Mouse (Mus musculus): ENCODE measurements at regions not wholly inside any gene's neighbourhood (a gene's known extent, or its start where the extent isn't known, plus 50 kb on each side); places are given as distances from the start of the nearest gene placed in this dataset.

GRCm38 (mm10) chr1:60625698-60626486, 59.0 kb upstream of the Raph1 start:
- H3K27ac ChIP-seq, result no peak overlapping the region

DNA sequence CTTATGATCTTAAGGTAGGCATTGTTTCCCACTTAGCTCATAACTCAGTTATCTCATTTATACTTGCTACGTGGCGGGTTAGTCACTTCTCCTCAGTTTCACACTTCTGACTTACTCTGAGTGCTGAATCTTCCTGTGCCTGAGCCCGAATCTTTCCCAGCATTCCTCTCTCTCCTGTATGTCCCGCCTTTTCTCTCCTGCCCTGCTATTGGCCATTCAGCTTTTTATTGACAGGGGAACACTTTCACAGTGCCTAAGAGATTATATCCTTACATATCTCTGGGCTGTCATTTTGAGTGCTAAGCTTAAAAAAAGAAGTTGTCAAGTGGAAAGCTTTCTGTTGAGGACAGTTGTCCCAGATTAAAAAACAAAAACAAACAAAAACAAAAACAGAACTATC, 57.3 kb upstream of the Raph1 start:
- 82% methylated on average over 4 of the region's 4 CpGs for WGBS
- H3K36me3 ChIP-seq, result no peaks in the 10 kb centered on the region
- H3K9ac ChIP-seq, result no peak overlapping the region
- no peak for ATAC-seq (ENCODE audit: insufficient read depth, low FRiP score, low read depth)
- H3K4me2 ChIP-seq, result no peak overlapping the region
- no peaks in the 10 kb centered on the region for H3K9me3 ChIP-seq
- no peaks in the 10 kb centered on the region for H3K27me3 ChIP-seq (replicated peaks)
- no peak overlapping the region for H3K27ac ChIP-seq
- H3K4me3 ChIP-seq (replicated peaks), result no peak overlapping the region
- H3K4me1 ChIP-seq, result 0 out of 2 replicates have a peak, but pooled peaks cover 6% of the 10 kb centered on the region

More at GRCm38 (mm10) chr1:60625698-60626486, 59.0 kb upstream of the Raph1 start:
- no peak overlapping the region for H3K4me3 ChIP-seq (replicated peaks)
- 0 out of 2 replicates have a peak, but pooled peaks cover 6% of the 10 kb centered on the region for H3K4me1 ChIP-seq
- no peak for ATAC-seq (ENCODE audit: insufficient read depth, low FRiP score, low read depth)
- no peaks in the 10 kb centered on the region for H3K9me3 ChIP-seq
- H3K9ac ChIP-seq, result no peak overlapping the region
- no peaks in the 10 kb centered on the region for H3K27me3 ChIP-seq (replicated peaks)
- 81% methylated on average over 17 of the region's 17 CpGs for WGBS
- no peak overlapping the region for H3K4me2 ChIP-seq
- H3K36me3 ChIP-seq, result no peaks in the 10 kb centered on the region

- H3K27ac ChIP-seq, result no peak overlapping the region
- WGBS, result 82% methylated on average over 3 of the region's 3 CpGs
- no peak for ATAC-seq (ENCODE audit: insufficient read depth, low FRiP score, low read depth)
- H3K27me3 ChIP-seq (replicated peaks), result no peaks in the 10 kb centered on the region
- H3K9ac ChIP-seq, result no peak overlapping the region
- 0 out of 2 replicates have a peak, but pooled peaks cover 6% of the 10 kb centered on the region for H3K4me1 ChIP-seq
- H3K9me3 ChIP-seq, result no peaks in the 10 kb centered on the region
- H3K4me2 ChIP-seq, result no peak overlapping the region
- no peaks in the 10 kb centered on the region for H3K36me3 ChIP-seq
- no peak overlapping the region for H3K4me3 ChIP-seq (replicated peaks)
Measured at GRCm38 (mm10) chr1:60623440-60624016, 56.6 kb upstream of the Raph1 start.

GRCm38 (mm10) chr1:60621770-60622169, 54.9 kb upstream of the Raph1 start:
- no peak overlapping the region for H3K27ac ChIP-seq
- no peak for ATAC-seq (ENCODE audit: insufficient read depth, low FRiP score, low read depth)
- 72% methylated on average over 3 of the region's 3 CpGs for WGBS

DNA sequence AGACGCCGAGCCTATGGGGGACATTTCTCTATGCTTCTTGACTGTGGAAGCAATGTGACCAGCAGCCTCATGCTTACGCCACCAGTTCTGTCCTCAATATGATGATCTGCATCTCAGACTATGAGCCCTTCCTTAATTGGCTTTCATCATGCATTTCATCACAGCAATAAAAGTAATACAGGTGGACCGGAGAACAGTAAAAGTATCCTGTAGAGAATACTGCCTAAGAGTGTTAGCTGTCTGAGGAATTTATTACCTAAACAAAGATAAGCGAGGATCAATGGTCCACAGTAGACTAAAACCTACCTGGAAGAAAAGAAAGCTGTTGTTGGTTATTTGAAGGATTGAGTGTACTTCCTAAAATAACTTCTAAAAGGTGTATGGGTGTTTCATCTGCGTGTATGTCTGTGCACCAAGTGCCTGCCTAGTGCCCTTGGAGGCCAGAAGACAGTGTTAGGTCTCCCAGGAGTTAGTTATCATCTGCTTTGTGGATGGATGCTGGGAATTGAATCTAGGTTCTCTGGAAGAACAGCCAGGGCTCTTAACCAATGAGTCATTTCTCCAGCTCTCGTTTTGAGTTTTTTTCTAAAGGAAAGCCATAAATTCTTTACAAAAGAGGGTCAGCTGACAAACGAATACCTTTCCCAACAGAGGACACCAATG, 54.3 kb upstream of the Raph1 start:
- no peak overlapping the region for H3K27ac ChIP-seq
- no peak overlapping the region for H3K9ac ChIP-seq
- no peaks in the 10 kb centered on the region for H3K36me3 ChIP-seq
- 72% methylated on average over 8 of the region's 8 CpGs for WGBS
- no peak overlapping the region for H3K4me3 ChIP-seq (replicated peaks)
- no peaks in the 10 kb centered on the region for H3K4me1 ChIP-seq
- H3K4me2 ChIP-seq, result no peak overlapping the region
- no peaks in the 10 kb centered on the region for H3K9me3 ChIP-seq
- H3K27me3 ChIP-seq (replicated peaks), result no peaks in the 10 kb centered on the region
- no peak for ATAC-seq (ENCODE audit: insufficient read depth, low FRiP score, low read depth)

More at GRCm38 (mm10) chr1:60621770-60622169, 54.9 kb upstream of the Raph1 start:
- H3K36me3 ChIP-seq, result no peaks in the 10 kb centered on the region
- H3K4me3 ChIP-seq (replicated peaks), result no peak overlapping the region
- no peaks in the 10 kb centered on the region for H3K9me3 ChIP-seq
- H3K4me1 ChIP-seq, result no peaks in the 10 kb centered on the region
- no peak overlapping the region for H3K4me2 ChIP-seq
- no peak overlapping the region for H3K9ac ChIP-seq
- H3K27me3 ChIP-seq (replicated peaks), result no peaks in the 10 kb centered on the region

GRCm38 (mm10) chr1:60618389-60618788, 51.5 kb upstream of the Raph1 start:
- 83% methylated on average over 1 of the region's 1 CpGs for WGBS

GRCm38 (mm10) chr1:60616916-60617315, 50.0 kb upstream of the Raph1 start:
- WGBS, result 62% methylated on average over 2 of the region's 2 CpGs
- Histone ChIP-seq H3K27ac (no peak overlapping the region), H3K4me3 (replicated peaks) (no peak overlapping the region), H3K9ac (no peak overlapping the region), H3K36me3 (no peaks in the 10 kb centered on the region), H3K4me2 (no peak overlapping the region), H3K4me1 (peaks cover 2% of the 10 kb centered on the region; the same call in 1 of the 2 replicates), H3K9me3 (no peaks in the 10 kb centered on the region), H3K27me3 (replicated peaks) (no peaks in the 10 kb centered on the region)
- ATAC-seq (ENCODE audit: insufficient read depth, low FRiP score, low read depth), result no peak

More at GRCm38 (mm10) chr1:60618389-60618788, 51.5 kb upstream of the Raph1 start:
- Histone ChIP-seq H3K4me3 (replicated peaks) (no peak overlapping the region), H3K27ac (no peak overlapping the region), H3K27me3 (replicated peaks) (no peaks in the 10 kb centered on the region), H3K36me3 (no peaks in the 10 kb centered on the region), H3K9me3 (no peaks in the 10 kb centered on the region), H3K4me1 (no peaks in the 10 kb centered on the region), H3K9ac (no peak overlapping the region), H3K4me2 (no peak overlapping the region)
- no peak for ATAC-seq (ENCODE audit: insufficient read depth, low FRiP score, low read depth)

All from stomach, embryonic 15.5 days (tissue).